Mouse (Mus musculus): ENCODE results near the gene Art2b.
"Not testable (repeated sequence)": the region's sequence is repeated elsewhere in the genome, so short reads cannot be mapped to it uniquely, and the experiment has no call there.

Art2b gene

GRCm38 (mm10) chr7:101585408-101585807 lies at the start of gene Art2b:
Gene Art2b, minus strand, starts transcription at chr7:101585600.
- no peak for DNase-seq (ENCODE audit: low spot score in 2 of 2)

- no peak for DNase-seq (ENCODE audit: low spot score in 2 of 2)
Measured at GRCm38 (mm10) chr7:101634513-101634912, 49.1 kb upstream of the Art2b start.

- DNase-seq (ENCODE audit: low spot score in 2 of 2): no peak
Measured at GRCm38 (mm10) chr7:101633629-101634177, 48.3 kb upstream of the Art2b start.

GRCm38 (mm10) chr7:101628481-101628880 lies 43.1 kb upstream of the Art2b start:
- DNase-seq (ENCODE audit: low spot score in 2 of 2): no peak

GRCm38 (mm10) chr7:101627166-101627565 lies 41.8 kb upstream of the Art2b start:
- DNase-seq (ENCODE audit: low spot score in 2 of 2): not testable (repeated sequence)

- no peak for DNase-seq (ENCODE audit: low spot score in 2 of 2)
Measured at GRCm38 (mm10) chr7:101624283-101624682, 38.9 kb upstream of the Art2b start.

- not testable (repeated sequence) for DNase-seq (ENCODE audit: low spot score in 2 of 2)
Measured at GRCm38 (mm10) chr7:101621861-101622260, 36.5 kb upstream of the Art2b start.

- peak; percentile 59 to 85 for DNase-seq (ENCODE audit: low spot score in 2 of 2)
Measured at GRCm38 (mm10) chr7:101620373-101620772, 35.0 kb upstream of the Art2b start.

GRCm38 (mm10) chr7:101618273-101618672 lies 32.9 kb upstream of the Art2b start:
- DNase-seq (ENCODE audit: low spot score in 2 of 2): no peak

GRCm38 (mm10) chr7:101617438-101618165 lies 32.2 kb upstream of the Art2b start:
- DNase-seq (ENCODE audit: low spot score in 2 of 2): peak; percentile 75 to 80

- no peak for DNase-seq (ENCODE audit: low spot score in 2 of 2)
Measured at GRCm38 (mm10) chr7:101616136-101616835, 30.9 kb upstream of the Art2b start.

- no peak for DNase-seq (ENCODE audit: low spot score in 2 of 2)
Measured at GRCm38 (mm10) chr7:101615406-101615805, 30.0 kb upstream of the Art2b start.

- DNase-seq (ENCODE audit: low spot score in 2 of 2): not testable (repeated sequence)
Measured at GRCm38 (mm10) chr7:101612786-101613527, 27.6 kb upstream of the Art2b start.

- DNase-seq (ENCODE audit: low spot score in 2 of 2): no peak
Measured at GRCm38 (mm10) chr7:101607845-101608244, 22.4 kb upstream of the Art2b start.

GRCm38 (mm10) chr7:101600406-101600805 lies 15.0 kb upstream of the Art2b start:
- no peak for DNase-seq (ENCODE audit: low spot score in 2 of 2)

- no peak for DNase-seq (ENCODE audit: low spot score in 2 of 2)
Measured at GRCm38 (mm10) chr7:101598482-101598881, 13.1 kb upstream of the Art2b start.

- no peak for DNase-seq (ENCODE audit: low spot score in 2 of 2)
Measured at GRCm38 (mm10) chr7:101594969-101595368, 9.6 kb upstream of the Art2b start.

GRCm38 (mm10) chr7:101584271-101584670 lies 1.1 kb downstream of the Art2b start:
- DNase-seq (ENCODE audit: low spot score in 2 of 2): not testable (repeated sequence)

GRCm38 (mm10) chr7:101582012-101582411 lies 3.4 kb downstream of the Art2b start:
- no peak for DNase-seq (ENCODE audit: low spot score in 2 of 2)

GRCm38 (mm10) chr7:101580863-101581262 lies 4.5 kb downstream of the Art2b start:
- DNase-seq (ENCODE audit: low spot score in 2 of 2): not testable (repeated sequence)

- DNase-seq (ENCODE audit: low spot score in 2 of 2): no peak
Measured at GRCm38 (mm10) chr7:101574413-101574812, 11.0 kb downstream of the Art2b start.

- DNase-seq (ENCODE audit: low spot score in 2 of 2): not testable (repeated sequence)
Measured at GRCm38 (mm10) chr7:101573636-101574035, 11.8 kb downstream of the Art2b start.
